Mouse (Mus musculus) midbrain, embryonic 12.5 days (tissue): ENCODE data around the gene Iqgap1. TPM values are rescaled to one million over a fixed set of nuclear protein-coding genes. Genes with fewer than 3 reads are reported as not detected.
"Not testable (repeated sequence)": the region's sequence is repeated elsewhere in the genome, so short reads cannot be mapped to it uniquely, and the experiment has no call there.

Source experiments
- ATAC-seq: fragments of 200-750 bp; cut with Nextera tagmentation; 2 replicates; pipeline ENCODE4 v1.8.0; 2017; ENCODE audit warnings: low read depth, moderate TSS enrichment, moderate library complexity; ENCODE audit not compliant: low FRiP score
- H3K27ac ChIP-seq: fragments of 300-500 bp; sonication (generic); replicated peaks from 2 replicates; pipeline ENCODE4 v1.5.1; 2016; ENCODE audit warnings: mild to moderate bottlenecking
- H3K27me3 ChIP-seq: fragments of 300-500 bp; sonication (generic); 2 replicates; pipeline ENCODE4 v1.6.1; 2016; ENCODE audit warnings: mild to moderate bottlenecking
- H3K36me3 ChIP-seq: fragments of 300-500 bp; sonication (generic); 2 replicates; pipeline ENCODE4 v1.6.1; 2016
- H3K4me1 ChIP-seq: fragments of 300-500 bp; sonication (generic); 2 replicates; pipeline ENCODE4 v1.6.1; 2016
- H3K4me2 ChIP-seq: fragments of 300-500 bp; sonication (generic); replicated peaks from 2 replicates; pipeline ENCODE4 v1.6.1; 2016; ENCODE audit warnings: mild to moderate bottlenecking, moderate library complexity
- H3K4me3 ChIP-seq: fragments of 300-500 bp; sonication (generic); 2 replicates; pipeline ENCODE4 v1.5.1; 2016; ENCODE audit warnings: mild to moderate bottlenecking
- H3K9ac ChIP-seq: fragments of 300-500 bp; sonication (generic); replicated peaks from 2 replicates; pipeline ENCODE4 v1.6.1; 2016; ENCODE audit warnings: mild to moderate bottlenecking, moderate library complexity
- H3K9me3 ChIP-seq: fragments of 300-500 bp; sonication (generic); 2 replicates; pipeline ENCODE4 v1.6.1; 2016; ENCODE audit warnings: mild to moderate bottlenecking
- WGBS: fragments of 180-500 bp; shearing (Covaris S2); methylation state at CpG from one replicate; pipeline ENCODE4 v1.1.7; 2016; 5-methylcytosine and 5-hydroxymethylcytosine counted together
- polyA plus RNA-seq: library from polyadenylated mRNA; unstranded; fragments of >200 nt; fragmentation: Nextera tagmentation; extraction: Ambion mirVana; gene quantifications from 2 replicates; pipeline ENCODE4 v1.2.1, GENCODE M21; 2016

Iqgap1 gene
- polyA plus RNA-seq, 1 experiment from 2014 or later = 33.7 TPM

GRCm38 (mm10) chr7:80775448-80775904 is 50.3 kb downstream of the Iqgap1 start:
- Histone ChIP-seq H3K4me3 (no peak overlapping the region), H3K4me1 (no peaks in the 10 kb centered on the region), H3K27me3 (no peaks in the 10 kb centered on the region), H3K9ac (no peak overlapping the region), H3K36me3 (no peaks in the 10 kb centered on the region), H3K4me2 (no peak overlapping the region), H3K9me3 (no peaks in the 10 kb centered on the region), H3K27ac (no peak overlapping the region)
- 92% methylated on average over 10 of the region's 10 CpGs for WGBS
- no peak for ATAC-seq

DNA sequence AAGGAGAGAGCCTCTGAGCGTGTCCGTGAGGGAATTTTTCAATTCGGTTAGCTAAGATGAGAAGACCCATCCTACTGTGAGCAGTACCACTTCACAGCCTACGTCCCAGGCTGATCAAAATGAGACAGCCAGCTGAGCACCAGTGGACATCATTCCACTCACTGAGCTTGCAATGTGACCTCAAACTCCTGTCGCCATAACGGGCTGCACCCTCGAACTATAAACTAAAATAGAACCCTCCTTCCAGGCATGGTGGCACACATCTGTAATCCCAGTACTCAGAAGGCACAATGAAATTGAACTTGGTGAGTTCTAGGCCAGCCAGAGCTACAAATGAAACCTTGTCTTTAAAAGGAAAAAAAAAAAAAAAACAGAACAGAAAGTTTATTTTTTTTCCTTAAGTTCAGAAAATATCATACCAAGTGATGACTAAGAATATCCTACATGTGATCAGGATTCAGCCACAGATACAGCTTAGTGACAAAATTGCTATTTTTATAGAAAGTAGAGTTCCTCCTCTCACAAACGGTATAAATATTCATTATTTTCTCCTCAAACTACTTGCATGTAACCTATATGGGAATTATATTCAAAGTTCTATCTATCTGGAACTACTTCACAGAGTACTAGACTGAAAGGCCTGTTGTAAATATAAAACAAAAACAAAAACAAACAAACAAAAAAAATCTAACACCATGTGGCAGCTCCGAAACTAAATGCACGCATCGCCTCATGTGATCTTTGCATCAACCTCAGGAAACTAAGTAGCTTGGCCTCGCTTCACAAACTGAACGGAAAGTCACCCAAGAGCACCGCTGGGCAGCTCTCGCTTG is 50.9 kb downstream of the Iqgap1 start:
- no peaks in the 10 kb centered on the region for H3K9me3 ChIP-seq
- 93% methylated on average over 15 of the region's 15 CpGs for WGBS
- H3K9ac ChIP-seq = no peak overlapping the region
- H3K36me3 ChIP-seq = no peaks in the 10 kb centered on the region
- no peak overlapping the region for H3K27ac ChIP-seq
- H3K27me3 ChIP-seq = no peaks in the 10 kb centered on the region
- no peaks in the 10 kb centered on the region for H3K4me1 ChIP-seq
- H3K4me3 ChIP-seq = no peak overlapping the region
- H3K4me2 ChIP-seq = no peak overlapping the region
- ATAC-seq = no peak

- H3K27ac ChIP-seq = no peak overlapping the region
- H3K4me1 ChIP-seq = 0 out of 2 replicates have a peak, but pooled peaks cover 3% of the 10 kb centered on the region
These were observed 51.8 kb downstream of the Iqgap1 start for GRCm38 (mm10) chr7:80773834-80774614.

DNA sequence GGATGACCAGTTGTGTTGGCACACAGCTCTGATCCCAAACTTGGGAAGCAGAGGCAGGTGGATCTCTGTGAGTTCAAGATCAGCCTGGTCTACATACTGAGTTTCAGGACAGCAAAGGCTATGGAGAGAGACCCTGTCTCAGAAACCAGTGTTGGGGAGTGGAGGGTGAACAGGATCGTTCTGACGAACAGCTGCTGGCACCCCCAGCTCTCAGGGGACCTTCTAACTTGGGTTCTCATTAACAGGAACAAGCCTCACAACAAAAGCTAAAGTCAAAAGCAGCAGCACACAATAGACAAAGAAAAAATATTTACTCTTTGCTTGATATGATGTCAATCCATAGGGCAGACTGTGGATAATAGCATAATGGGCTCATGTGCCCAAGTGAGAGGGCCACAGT is 55.3 kb downstream of the Iqgap1 start:
- Histone ChIP-seq H3K9me3 (no peaks in the 10 kb centered on the region), H3K36me3 (no peaks in the 10 kb centered on the region), H3K4me3 (no peak overlapping the region), H3K9ac (no peak overlapping the region), H3K27me3 (no peaks in the 10 kb centered on the region), H3K4me1 (0 out of 2 replicates have a peak, but pooled peaks cover 3% of the 10 kb centered on the region), H3K27ac (no peak overlapping the region), H3K4me2 (no peak overlapping the region)
- WGBS = 77% methylated on average over 2 of the region's 2 CpGs
- no peak for ATAC-seq

More at GRCm38 (mm10) chr7:80773834-80774614, 51.8 kb downstream of the Iqgap1 start:
- Histone ChIP-seq H3K9ac (no peak overlapping the region), H3K4me3 (no peak overlapping the region), H3K9me3 (no peaks in the 10 kb centered on the region), H3K36me3 (no peaks in the 10 kb centered on the region), H3K4me2 (no peak overlapping the region), H3K27me3 (no peaks in the 10 kb centered on the region)
- ATAC-seq = no peak
- WGBS = 85% methylated on average over 14 of the region's 14 CpGs

DNA sequence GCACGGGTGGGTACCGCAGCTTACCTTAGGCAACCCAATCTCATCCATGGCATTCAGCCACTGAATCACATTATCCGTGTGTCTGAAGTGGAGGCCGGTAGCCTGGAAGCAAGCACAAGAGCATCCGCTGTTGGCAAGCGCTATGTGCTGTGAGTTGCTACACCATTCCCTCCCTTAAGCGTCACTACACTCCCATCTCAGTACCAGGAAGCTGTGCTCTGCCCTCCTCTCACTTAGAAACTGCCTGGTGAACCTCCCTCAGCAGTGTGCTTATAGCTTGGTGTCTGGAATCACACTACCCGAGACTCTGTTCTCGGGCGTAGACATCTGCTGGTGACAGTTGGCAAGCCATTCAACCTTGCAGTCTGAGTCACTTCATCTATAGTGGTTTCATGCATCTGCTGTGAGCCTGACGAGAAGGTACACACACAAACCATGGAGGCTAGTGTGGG is 58.9 kb downstream of the Iqgap1 start:
- WGBS = 91% methylated on average over 11 of the region's 11 CpGs
- Histone ChIP-seq H3K9me3 (no peaks in the 10 kb centered on the region), H3K27me3 (no peaks in the 10 kb centered on the region), H3K36me3 (no peaks in the 10 kb centered on the region), H3K9ac (no peak overlapping the region), H3K4me2 (no peak overlapping the region), H3K4me3 (no peak overlapping the region), H3K4me1 (peaks cover 15% of the 10 kb centered on the region), H3K27ac (no peak overlapping the region)
- no peak for ATAC-seq

DNA sequence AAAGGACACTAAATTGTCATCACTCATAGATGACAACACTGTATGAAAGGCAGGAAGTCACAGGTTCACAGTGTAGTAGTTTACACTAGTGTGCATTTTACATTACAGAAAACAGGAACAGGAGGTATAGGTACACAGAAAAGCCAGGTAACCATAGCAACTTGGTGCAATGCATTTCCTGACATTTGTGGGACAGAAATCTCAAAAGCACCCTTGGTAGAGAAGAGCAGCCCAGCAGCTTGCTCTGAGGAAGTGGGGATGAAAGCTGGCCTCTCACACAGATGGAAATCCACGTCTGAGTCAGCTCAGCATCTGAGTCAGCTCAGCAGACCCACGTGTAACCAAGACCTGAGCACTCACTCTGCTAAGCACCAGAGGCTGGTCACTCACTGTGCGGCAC is 59.7 kb downstream of the Iqgap1 start:
- no peak overlapping the region for H3K27ac ChIP-seq
- no peak overlapping the region for H3K4me2 ChIP-seq
- no peak for ATAC-seq
- H3K27me3 ChIP-seq = no peaks in the 10 kb centered on the region
- no peak overlapping the region for H3K4me3 ChIP-seq
- WGBS = 82% methylated on average over 3 of the region's 3 CpGs
- no peaks in the 10 kb centered on the region for H3K36me3 ChIP-seq
- no peak overlapping the region for H3K9ac ChIP-seq
- peaks cover 15% of the 10 kb centered on the region for H3K4me1 ChIP-seq
- H3K9me3 ChIP-seq = no peaks in the 10 kb centered on the region

GRCm38 (mm10) chr7:80763864-80764437 is 61.8 kb downstream of the Iqgap1 start:
- Histone ChIP-seq H3K27ac (peak overlapping the region; percentile 46), H3K4me1 (peaks cover 12% of the 10 kb centered on the region), H3K4me2 (0 out of 2 replicates have a peak overlapping the region, but pooled peaks have one; percentile 7), H3K9me3 (no peaks in the 10 kb centered on the region), H3K4me3 (no peak overlapping the region), H3K9ac (no peak overlapping the region), H3K27me3 (no peaks in the 10 kb centered on the region), H3K36me3 (no peaks in the 10 kb centered on the region)
- 62% methylated on average over 7 of the region's 7 CpGs for WGBS
- 0 out of 2 replicates have a peak, but pooled peaks have one; percentile 47 for ATAC-seq

GRCm38 (mm10) chr7:80762297-80762696 is 63.5 kb downstream of the Iqgap1 start:
- Histone ChIP-seq H3K4me1 (peaks cover 12% of the 10 kb centered on the region), H3K27me3 (no peaks in the 10 kb centered on the region), H3K4me2 (no peak overlapping the region), H3K9ac (no peak overlapping the region), H3K36me3 (peaks cover 15% of the 10 kb centered on the region), H3K4me3 (no peak overlapping the region), H3K27ac (no peak overlapping the region), H3K9me3 (no peaks in the 10 kb centered on the region)
- no peak for ATAC-seq
- 89% methylated on average over 8 of the region's 8 CpGs for WGBS

DNA sequence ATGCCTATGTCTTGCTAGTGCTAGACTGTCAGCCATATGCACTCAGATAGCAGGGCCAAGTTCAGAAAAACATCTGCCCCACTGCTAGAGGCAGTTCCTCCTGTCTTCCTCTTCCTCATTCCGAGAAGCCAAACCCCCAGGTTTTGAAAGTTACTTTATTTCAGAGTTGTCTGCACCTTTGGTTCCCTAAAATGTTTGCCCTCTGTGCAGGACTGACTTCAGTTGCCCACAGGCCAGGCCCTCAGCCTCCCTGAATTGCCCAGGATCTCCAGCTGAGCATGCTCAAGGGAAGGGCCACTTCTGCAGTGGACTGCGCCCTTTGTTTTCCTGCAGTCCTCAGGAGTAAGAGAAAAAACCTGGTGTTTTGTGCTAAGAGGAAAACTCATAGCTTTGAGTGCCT is 71.7 kb downstream of the Iqgap1 start:
- H3K27me3 ChIP-seq = no peaks in the 10 kb centered on the region
- H3K9ac ChIP-seq = no peak overlapping the region
- WGBS = 82% methylated on average over 2 of the region's 2 CpGs
- H3K27ac ChIP-seq = no peak overlapping the region; the same call in 1 of the 2 replicates
- peaks cover 57% of the 10 kb centered on the region for H3K36me3 ChIP-seq
- no peak for ATAC-seq
- H3K4me2 ChIP-seq = no peak overlapping the region
- no peak overlapping the region for H3K4me3 ChIP-seq
- no peaks in the 10 kb centered on the region for H3K4me1 ChIP-seq
- H3K9me3 ChIP-seq = no peaks in the 10 kb centered on the region

- Histone ChIP-seq H3K4me3 (no peak overlapping the region), H3K4me1 (no peaks in the 10 kb centered on the region), H3K9me3 (no peaks in the 10 kb centered on the region), H3K4me2 (no peak overlapping the region), H3K9ac (no peak overlapping the region), H3K36me3 (peaks cover 56% of the 10 kb centered on the region), H3K27me3 (no peaks in the 10 kb centered on the region), H3K27ac (no peak overlapping the region)
- WGBS = 89% methylated on average over 2 of the region's 2 CpGs
- ATAC-seq = no peak
These were observed 72.2 kb downstream of the Iqgap1 start for GRCm38 (mm10) chr7:80753613-80754012.

DNA sequence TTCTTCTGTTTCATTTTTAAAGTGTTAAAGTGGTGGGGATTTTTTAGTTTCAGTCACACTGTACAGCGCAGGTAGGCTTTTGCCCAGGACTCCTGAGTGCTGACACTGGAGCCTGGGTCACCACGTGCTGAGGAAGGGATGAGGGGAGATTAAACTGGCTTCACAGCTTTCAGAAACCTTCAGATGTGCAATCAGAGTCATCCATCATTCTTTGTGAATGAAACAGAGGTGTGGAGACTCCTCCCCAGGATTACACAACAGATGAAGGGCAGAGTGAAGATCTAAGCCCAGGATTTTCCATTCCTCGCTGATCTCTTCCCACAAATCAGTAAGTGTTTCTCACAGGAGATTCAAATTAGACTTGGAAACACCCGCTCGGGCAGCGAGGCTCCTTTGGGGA is 76.2 kb downstream of the Iqgap1 start:
- ATAC-seq = no peak
- Histone ChIP-seq H3K9me3 (no peaks in the 10 kb centered on the region), H3K4me2 (no peak overlapping the region), H3K27ac (no peak overlapping the region), H3K4me1 (peaks cover 24% of the 10 kb centered on the region), H3K36me3 (peaks cover 52% of the 10 kb centered on the region), H3K4me3 (no peak overlapping the region), H3K9ac (no peak overlapping the region), H3K27me3 (no peaks in the 10 kb centered on the region)
- 57% methylated on average over 6 of the region's 6 CpGs for WGBS

DNA sequence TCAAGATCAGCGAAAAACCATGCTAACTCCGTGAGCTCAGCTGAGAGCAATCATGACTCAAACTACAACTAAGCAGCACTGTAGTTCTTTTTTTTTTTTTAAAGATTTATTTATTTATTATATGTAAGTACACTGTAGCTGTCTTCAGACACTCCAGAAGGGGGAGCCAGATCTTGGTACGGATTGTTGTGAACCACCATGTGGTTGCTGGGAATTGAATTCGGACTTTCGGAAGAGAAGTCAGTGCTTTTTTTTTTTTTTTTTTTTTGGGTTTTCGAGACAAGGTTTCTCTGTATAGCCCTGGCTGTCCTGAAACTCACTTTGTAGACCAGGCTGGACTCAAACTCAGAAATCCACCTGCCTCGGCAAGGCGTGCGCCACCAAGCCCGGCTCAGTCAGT is 76.7 kb downstream of the Iqgap1 start:
- ATAC-seq, H3K4me3 ChIP-seq, H3K9me3 ChIP-seq, H3K4me2 ChIP-seq, H3K27me3 ChIP-seq, H3K27ac ChIP-seq, H3K9ac ChIP-seq: not testable (repeated sequence)
- Histone ChIP-seq H3K4me1 (peaks cover 28% of the 10 kb centered on the region), H3K36me3 (peaks cover 50% of the 10 kb centered on the region)
- 95% methylated on average over 9 of the region's 10 CpGs for WGBS
